In the genomic region with DNA sequence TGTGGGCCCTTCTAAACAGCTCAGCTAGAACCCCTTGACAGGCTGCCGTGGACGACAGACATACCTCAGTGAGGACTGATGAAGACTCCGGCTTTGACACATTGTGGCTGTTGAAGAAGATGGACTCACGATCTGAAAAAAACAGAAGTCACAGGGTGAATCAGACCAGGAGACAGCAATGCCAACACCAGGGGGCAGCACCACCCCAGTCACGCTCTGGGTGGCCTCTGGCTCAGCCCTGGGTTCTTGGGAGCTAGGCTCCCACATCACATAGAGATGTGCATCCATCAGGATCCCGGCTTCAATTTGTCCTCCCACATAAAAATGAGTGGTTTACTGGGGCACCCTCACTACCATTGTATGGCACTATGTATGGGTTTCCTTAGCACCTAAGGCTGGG, we compare ENCODE assay signal across 8 mouse cellular contexts. TPM values are rescaled to one million over a fixed set of nuclear protein-coding genes. Genes with fewer than 3 reads are reported as not detected.
DNase-seq lines count a peak whose midpoint lies in the region; ATAC-seq and TF ChIP-seq lines count a peak whose summit lies in the region.

No protein-coding gene starts in this region.

- no peaks in the 10 kb centered on the region for H3K27me3 ChIP-seq in embryonic facial prominence, embryonic 10.5 days (replicated peaks; ENCODE audit: low read depth, poor library complexity, severe bottlenecking)
- H3K27me3 ChIP-seq in heart, postnatal 0 days (ENCODE audit: control insufficient read depth, insufficient read depth, low read length), result no peaks in the 10 kb centered on the region

- no peak overlapping the region for H3K9ac ChIP-seq in heart, postnatal 0 days (replicated peaks; ENCODE audit: low read depth, low read length)

- H3K4me3 ChIP-seq in embryonic facial prominence, embryonic 10.5 days, result no peak overlapping the region
- H3K4me3 ChIP-seq in heart, postnatal 0 days (ENCODE audit: low read depth, low read length), result no peak overlapping the region
- H3K4me3 ChIP-seq in lung, adult 2 months (replicated peaks; ENCODE audit: extremely low read depth, low read depth, low read length), result no peak overlapping the region
- H3K4me3 ChIP-seq in olfactory bulb, adult 2 months (ENCODE audit: insufficient read depth, low read depth, low read length), result no peak overlapping the region

- WGBS in embryonic facial prominence, embryonic 10.5 days, result 66% methylated on average over 6 of the region's 6 CpGs
- 43% methylated on average over 6 of the region's 6 CpGs for WGBS in heart, postnatal 0 days
- 53% methylated on average over 6 of the region's 6 CpGs for WGBS in lung, adult 2 months
- 46% methylated on average over 6 of the region's 6 CpGs for WGBS in olfactory bulb, adult 2 months

- H3K27ac ChIP-seq in embryonic facial prominence, embryonic 10.5 days (replicated peaks), result no peak overlapping the region
- no peak overlapping the region for H3K27ac ChIP-seq in heart, postnatal 0 days (ENCODE audit: low read depth)
- no peak overlapping the region for H3K27ac ChIP-seq in olfactory bulb, adult 2 months (ENCODE audit: insufficient read depth, low read depth, low read length)

- peak; percentile 79 for ATAC-seq in heart, postnatal 0 days (ENCODE audit: insufficient read depth, low read depth)

- no peak for TF ChIP-seq POLR2A in lung, adult 2 months (IDR thresholded peaks at IDR 0.05; ENCODE audit: borderline replicate concordance, extremely low read depth, low read depth, low read length)
- no peak for TF ChIP-seq POLR2A in olfactory bulb, adult 2 months (IDR thresholded peaks at IDR 0.05; ENCODE audit: insufficient read depth, low read depth, low read length)

- H3K9me3 ChIP-seq in embryonic facial prominence, embryonic 10.5 days, result no peaks in the 10 kb centered on the region
- H3K9me3 ChIP-seq in heart, postnatal 0 days (replicated peaks; ENCODE audit: control insufficient read depth, low read length), result no peaks in the 10 kb centered on the region

- H3K36me3 ChIP-seq in embryonic facial prominence, embryonic 10.5 days (replicated peaks), result peaks cover 16% of the 10 kb centered on the region; the same call in 1 of the 2 replicates
- H3K36me3 ChIP-seq in heart, postnatal 0 days (replicated peaks; ENCODE audit: control insufficient read depth, insufficient read depth, low read length), result 0 out of 2 replicates have a peak, but pooled peaks cover 3% of the 10 kb centered on the region

- TF ChIP-seq EP300 in heart, postnatal 0 days (IDR thresholded peaks at IDR 0.05; ENCODE audit: low read depth), result no peak

- DNase-seq in 3T3-L1 (ENCODE audit: low read depth, low spot score), result peak; percentile 74
- DNase-seq in adrenal gland, postnatal 10 days, result peak; percentile 92
- peak; percentile 80 for DNase-seq in embryonic facial prominence, embryonic 10.5 days (ENCODE audit: low spot score)
- DNase-seq in heart, postnatal 0 days (ENCODE audit: low spot score), result no peak
- peak; percentile 77 to 89 for DNase-seq in kidney, postnatal 25 days
- DNase-seq in lung, adult 2 months, result peak; percentile 75
- DNase-seq in testis, postnatal 14 days (ENCODE audit: low spot score), result peak; percentile 46

- TF ChIP-seq CTCF in heart, postnatal 0 days (IDR thresholded peaks at IDR 0.05; ENCODE audit: low read depth), result peak; percentile 89
- peak; percentile 81 for TF ChIP-seq CTCF in lung, adult 2 months (IDR thresholded peaks at IDR 0.05; ENCODE audit: insufficient read depth, low read length)
- peak; percentile 66 for TF ChIP-seq CTCF in olfactory bulb, adult 2 months (IDR thresholded peaks at IDR 0.05; ENCODE audit: insufficient read depth, low read depth, low read length)

- H3K4me1 ChIP-seq in embryonic facial prominence, embryonic 10.5 days, result peaks cover 7% of the 10 kb centered on the region; the same call in 1 of the 2 replicates
- no peaks in the 10 kb centered on the region for H3K4me1 ChIP-seq in heart, postnatal 0 days (ENCODE audit: control insufficient read depth, insufficient read depth)
- no peaks in the 10 kb centered on the region for H3K4me1 ChIP-seq in lung, adult 2 months (ENCODE audit: control insufficient read depth, insufficient read depth, low read length)
- peaks cover 13% of the 10 kb centered on the region for H3K4me1 ChIP-seq in olfactory bulb, adult 2 months (ENCODE audit: control insufficient read depth, insufficient read depth, low read length)

- H3K4me2 ChIP-seq in heart, postnatal 0 days (ENCODE audit: low read depth, low read length), result no peak overlapping the region

RNA-seq across cellular contexts. Expression of a gene that starts 24.3 kb away (rescaled TPM):
- 1,000 to 10,000 TPM; 1,052 to 1,140 TPM for total RNA-seq in adrenal gland, postnatal 10 days (2021)
- polyA plus RNA-seq in embryonic facial prominence, embryonic 10.5 days (2016; fragmentation: Nextera tagmentation; extraction: Ambion mirVana), result 6.2 and 6.6 TPM in 2 replicates
- not detected in 2 replicates for total RNA-seq in heart, postnatal 0 days (2014; rRNA removed; ENCODE audit: low replicate concordance)
- 0.08 TPM in 1 of 2 replicates, not detected in the other for polyA plus RNA-seq in heart, postnatal 0 days (2015; fragmentation: Nextera tagmentation; extraction: Ambion mirVana)
- polyA plus RNA-seq in lung, adult 2 months (2012; rRNA removed), result 0.25 and 1.0 TPM in 2 replicates
- not detected in 2 replicates for polyA plus RNA-seq in olfactory bulb, adult 2 months (2012; ENCODE audit: insufficient read depth, insufficient read length, low replicate concordance, missing spikeins)
